Mouse (Mus musculus): ENCODE measurements at regions not wholly inside any gene's neighbourhood (a gene's known extent, or its start where the extent isn't known, plus 50 kb on each side); places are given as distances from the start of the nearest gene placed in this dataset.
"Not testable (repeated sequence)": the region's sequence is repeated elsewhere in the genome, so short reads cannot be mapped to it uniquely, and the experiment has no call there.

DNA sequence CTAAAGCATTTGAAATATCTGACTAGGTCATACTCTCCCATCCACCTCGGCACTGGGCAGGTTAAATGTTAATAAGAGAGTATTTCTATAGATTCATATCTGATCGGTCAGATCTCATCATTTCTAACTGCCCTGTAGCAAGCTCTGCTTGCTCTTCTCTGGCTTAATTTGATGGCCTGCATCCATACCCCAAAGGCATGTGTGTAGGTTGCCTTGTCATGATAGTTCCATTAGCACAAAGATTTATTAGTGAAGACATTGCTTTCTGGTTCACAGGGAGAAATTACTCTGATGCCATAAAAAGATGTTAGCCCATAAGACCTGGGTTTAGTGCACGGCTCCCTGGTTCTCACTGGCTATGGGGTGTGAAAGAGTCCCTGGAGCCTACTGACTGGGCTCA is 232.3 kb downstream of the Lpin1 start:
- DNase-seq (ENCODE audit: low spot score in 2 of 2), result no peak

DNA sequence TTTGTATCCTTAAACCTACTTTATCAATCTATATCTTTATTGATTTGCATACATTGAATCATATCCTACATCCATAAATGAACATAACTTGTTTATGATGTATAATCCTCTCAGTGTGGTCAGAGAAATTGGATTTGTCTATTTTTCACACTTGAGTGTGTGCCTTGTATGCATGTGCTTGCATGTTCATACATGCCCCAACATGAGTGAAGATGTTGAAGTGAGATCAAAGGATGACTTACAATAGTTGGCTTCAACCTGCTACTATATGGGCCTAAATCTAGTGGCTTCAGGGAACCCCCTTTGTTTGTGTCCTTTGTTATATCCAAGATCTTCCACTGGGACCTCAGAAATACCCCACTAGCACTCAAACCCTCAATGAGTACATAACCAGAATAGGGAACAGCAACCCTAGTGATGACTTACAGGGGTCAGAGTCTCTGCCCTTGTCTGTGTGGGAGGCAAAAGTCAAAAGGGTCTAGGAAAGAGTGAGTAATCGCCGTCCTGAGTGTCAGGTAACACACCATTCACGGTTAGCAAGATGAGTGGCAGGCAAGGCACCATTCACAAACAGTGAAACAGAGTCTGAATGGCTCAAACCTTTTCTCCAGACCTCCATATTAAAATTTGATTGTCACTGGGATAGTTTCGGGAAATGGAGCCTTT is 236.3 kb downstream of the Lpin1 start:
- no peak for DNase-seq (ENCODE audit: low spot score in 2 of 2)

GRCm38 (mm10) chr12:16370061-16370460 is 240.7 kb downstream of the Lpin1 start:
- no peak for DNase-seq (ENCODE audit: low spot score in 2 of 2)

GRCm38 (mm10) chr12:16362341-16362740 is 248.4 kb downstream of the Lpin1 start:
- no peak for DNase-seq (ENCODE audit: low spot score in 2 of 2)

- DNase-seq (ENCODE audit: low spot score in 2 of 2), result no peak
These were observed 251.9 kb downstream of the Lpin1 start for GRCm38 (mm10) chr12:16358831-16359230.

GRCm38 (mm10) chr12:16354711-16355110 is 256.1 kb downstream of the Lpin1 start:
- DNase-seq (ENCODE audit: low spot score in 2 of 2), result no peak

- DNase-seq (ENCODE audit: low spot score in 2 of 2), result peak in 1 of 2 experiments; percentile 12
These were observed 259.0 kb downstream of the Lpin1 start for GRCm38 (mm10) chr12:16351751-16352150.

GRCm38 (mm10) chr12:16349310-16349709 is 261.5 kb downstream of the Lpin1 start:
- no peak for DNase-seq (ENCODE audit: low spot score in 2 of 2)

DNA sequence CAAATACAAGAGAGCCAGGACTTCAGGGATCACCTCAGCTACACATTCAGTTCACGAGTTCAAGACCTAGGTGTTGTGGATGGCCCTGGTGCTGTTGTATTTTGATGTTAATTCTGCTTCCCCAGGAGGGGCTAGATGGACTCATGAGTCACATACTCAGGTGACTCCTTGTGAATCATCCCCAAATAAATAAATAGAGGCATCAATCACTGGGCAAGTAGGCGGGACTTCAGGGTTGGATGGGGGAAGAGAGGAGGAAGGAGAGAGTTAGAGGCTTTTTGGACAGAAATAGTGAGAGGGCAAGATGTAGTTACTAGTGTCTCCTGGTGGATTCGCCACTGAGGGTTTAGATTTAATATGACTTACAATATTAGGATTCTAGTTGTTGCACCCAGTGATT is 266.7 kb downstream of the Lpin1 start:
- DNase-seq (ENCODE audit: low spot score in 2 of 2), result no peak

GRCm38 (mm10) chr12:16342030-16342429 is 268.7 kb downstream of the Lpin1 start:
- not testable (repeated sequence) for DNase-seq (ENCODE audit: low spot score in 2 of 2)

DNA sequence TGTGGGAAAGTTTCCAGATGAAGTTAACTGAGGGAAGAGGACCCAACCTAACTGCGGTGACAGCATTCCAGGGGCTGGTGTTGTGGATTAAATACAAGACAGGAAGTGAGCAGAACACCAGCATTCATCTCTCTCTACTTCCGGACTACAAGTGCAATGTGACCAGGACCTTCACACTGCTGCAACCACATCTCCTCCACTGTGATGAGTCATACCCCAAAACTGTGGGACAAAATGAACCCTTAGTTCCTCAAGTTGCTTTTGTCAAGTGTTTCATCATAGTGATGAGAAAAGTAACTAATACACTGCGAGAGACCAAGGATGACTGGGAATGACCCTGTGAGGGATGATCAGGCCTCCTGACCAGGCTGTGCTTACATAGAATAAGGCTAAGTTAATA is 279.3 kb downstream of the Lpin1 start:
- DNase-seq (ENCODE audit: low spot score in 2 of 2), result no peak

DNA sequence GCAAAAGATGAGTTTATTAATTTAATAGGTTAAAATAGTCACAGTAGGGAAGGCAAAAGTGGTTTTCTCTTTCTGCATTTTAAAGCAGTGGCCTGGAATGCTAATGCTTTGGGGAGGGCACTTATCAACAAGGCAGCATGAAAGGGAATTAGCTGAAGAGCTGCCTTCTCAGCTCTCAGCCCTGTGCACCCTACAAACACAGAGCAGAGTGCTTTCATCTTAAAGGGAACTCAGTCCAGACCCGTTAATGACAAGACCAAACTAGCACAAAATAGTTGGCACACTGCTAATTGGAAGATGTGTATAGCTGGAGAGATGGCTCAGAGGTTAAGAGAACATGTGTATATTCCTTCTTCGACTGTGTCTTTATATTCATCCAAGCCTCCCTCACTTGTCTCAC is 281.6 kb downstream of the Lpin1 start:
- no peak for DNase-seq (ENCODE audit: low spot score in 2 of 2)

DNA sequence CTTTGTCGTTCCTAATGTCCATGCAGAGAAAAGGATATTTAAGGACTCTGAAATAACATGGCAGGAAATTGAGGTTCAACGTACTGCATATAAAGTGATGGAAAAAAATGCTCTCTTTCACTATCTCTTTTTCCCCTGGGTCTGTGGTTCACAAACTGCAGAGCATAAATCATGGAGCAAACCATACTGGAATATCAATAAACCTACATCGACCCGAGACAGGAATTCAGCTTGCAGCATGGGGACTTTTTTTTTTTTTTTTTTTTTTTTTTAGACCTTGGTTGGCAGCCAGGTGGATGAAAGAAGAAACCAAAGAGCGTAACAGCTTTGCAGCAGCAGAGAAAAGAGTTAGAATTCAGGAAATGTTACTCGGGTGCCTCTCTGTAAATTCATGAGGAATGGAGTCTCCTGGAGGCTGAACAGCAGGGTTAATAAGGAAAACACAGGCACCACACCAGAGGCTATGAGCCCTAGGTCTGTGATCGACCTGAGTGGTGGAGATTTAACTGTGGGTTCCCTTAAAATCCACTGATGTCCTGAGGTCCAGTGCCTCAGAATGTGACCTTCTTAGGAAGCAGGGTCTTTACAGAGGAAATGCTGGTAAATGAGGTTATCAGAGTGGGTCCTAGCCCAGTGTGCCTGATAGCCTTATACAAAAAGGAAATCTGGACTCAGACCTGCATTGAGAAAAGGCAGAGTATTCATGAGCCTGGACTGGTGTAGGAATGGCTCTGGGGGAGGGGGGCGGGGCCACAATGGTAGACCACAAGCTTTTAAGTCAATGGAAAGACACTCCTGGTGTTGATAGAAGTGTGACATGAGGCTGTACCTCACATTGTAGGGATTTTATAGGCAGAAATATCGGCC is 290.0 kb downstream of the Lpin1 start:
- DNase-seq (ENCODE audit: low spot score in 2 of 2), result no peak

DNA sequence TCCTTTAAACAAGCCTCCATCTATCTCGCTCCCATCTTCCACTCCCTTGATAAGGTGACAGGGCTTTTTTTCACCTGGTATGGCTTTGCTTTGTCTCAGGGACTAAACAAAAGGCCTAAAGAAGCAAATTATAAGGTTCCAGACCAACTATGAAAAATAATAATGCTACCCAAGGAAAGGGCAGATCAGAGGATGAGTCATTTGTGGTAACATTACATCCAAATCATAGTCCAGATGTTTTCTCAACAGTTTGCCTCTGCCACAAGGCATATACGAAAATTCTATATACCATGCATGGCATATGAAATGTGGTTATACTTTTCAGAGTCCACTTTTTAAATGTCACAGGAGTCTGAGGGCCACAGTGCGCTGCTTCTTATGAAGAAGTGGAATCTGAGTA is 302.7 kb downstream of the Lpin1 start:
- no peak for DNase-seq (ENCODE audit: low spot score in 2 of 2)

- no peak for DNase-seq (ENCODE audit: low spot score in 2 of 2)
These were observed 305.9 kb downstream of the Lpin1 start for GRCm38 (mm10) chr12:16304701-16305377.

GRCm38 (mm10) chr12:16285061-16285460 is 325.7 kb downstream of the Lpin1 start:
- DNase-seq (ENCODE audit: low spot score in 2 of 2), result no peak

DNA sequence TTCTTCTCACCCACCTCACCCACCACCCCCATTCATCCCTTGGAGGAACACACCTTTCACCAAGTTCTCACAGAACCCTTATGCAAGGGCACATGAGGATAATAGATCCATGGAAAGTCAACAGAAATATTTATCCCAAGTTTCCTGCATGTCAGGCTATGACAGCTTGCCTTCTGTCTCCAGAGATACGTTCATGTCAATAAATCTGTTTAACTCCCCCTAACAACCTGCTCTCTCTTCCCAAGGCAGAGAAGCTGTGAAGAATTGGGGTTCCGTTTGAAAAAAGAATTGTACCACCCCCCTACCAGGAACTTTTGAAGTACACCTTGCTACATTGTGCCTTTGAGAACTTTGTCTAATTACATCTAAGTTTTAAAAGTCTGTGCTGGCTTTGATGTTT is 331.6 kb downstream of the Lpin1 start:
- no peak for DNase-seq (ENCODE audit: low spot score in 2 of 2)

DNA sequence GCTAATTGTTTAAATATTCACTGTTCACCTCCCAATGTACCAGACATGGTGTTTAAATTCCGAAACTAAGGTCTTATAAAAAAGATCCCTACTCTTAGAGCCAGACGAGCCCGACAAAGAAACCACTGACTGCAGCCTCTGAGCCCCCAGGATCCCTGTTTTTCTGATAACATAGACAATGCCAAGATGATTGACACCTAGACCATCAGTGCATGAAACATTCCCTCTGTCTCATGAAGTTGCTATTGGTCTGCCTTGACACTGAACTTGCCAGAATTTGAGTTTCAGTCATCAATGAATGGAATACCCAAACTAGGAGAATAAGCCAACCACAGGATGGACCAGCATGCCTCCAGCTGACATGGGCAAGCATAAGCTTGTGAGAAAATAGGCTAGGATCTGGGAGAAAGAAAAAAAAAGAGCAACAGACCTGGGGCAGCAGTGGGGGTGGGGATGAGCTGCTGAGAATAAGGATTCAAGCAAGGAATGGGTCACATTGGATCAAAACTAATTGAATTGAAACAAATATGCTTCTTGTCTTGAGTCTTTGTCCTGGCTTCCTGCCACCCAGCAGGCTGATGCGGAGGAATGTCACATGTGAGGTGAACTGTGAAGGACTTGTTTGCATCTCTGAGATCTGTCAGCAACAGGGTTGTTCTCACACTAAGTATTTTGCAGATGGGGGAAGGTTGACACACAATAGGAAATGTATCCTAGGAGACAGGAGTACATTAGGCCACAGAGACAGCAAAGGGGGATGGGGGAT is 333.0 kb downstream of the Lpin1 start:
- no peak for DNase-seq (ENCODE audit: low spot score in 2 of 2)

DNA sequence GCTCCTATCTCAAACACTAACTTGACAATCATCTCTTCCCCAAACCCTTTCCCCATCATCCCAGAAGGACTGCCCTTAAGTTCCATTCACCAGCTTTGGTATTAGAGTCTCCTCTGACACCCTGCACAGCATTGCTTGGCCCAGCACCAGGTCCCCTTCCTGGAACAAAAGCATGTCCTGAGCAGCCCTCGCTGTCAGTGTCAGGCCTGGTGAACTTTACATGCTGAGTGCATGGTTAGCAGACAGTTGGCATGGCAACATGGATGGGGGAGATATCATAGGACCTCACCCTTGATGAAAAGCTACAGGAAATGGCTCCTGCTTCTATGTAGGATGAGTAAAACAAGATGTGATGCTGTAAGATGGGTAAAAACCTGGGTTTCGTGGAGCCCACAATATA is 333.6 kb downstream of the Lpin1 start:
- no peak for DNase-seq (ENCODE audit: low spot score in 2 of 2)

DNA sequence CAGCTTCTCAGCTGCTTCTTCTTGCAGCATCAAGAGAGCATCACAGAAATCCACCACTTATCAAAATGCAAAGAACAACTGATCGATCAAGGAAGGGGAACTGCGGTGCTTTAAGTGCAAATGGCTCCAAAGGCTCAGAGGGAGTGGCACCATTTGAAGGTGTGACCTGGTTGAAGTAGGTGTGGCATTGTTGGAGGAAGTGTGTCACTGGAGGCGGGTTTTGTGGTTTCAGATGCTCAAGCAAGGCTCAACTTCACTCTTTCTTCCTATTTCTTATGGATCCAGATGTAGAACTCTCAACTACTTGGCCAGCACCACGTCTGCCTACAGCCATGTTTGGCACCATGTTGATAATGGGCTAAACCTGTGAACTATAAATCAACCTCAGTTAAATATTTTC is 334.5 kb downstream of the Lpin1 start:
- peak in 1 of 2 experiments; percentile 8 for DNase-seq (ENCODE audit: low spot score in 2 of 2)

GRCm38 (mm10) chr12:16272441-16272840 is 338.3 kb downstream of the Lpin1 start:
- DNase-seq (ENCODE audit: low spot score in 2 of 2), result no peak

- no peak for DNase-seq (ENCODE audit: low spot score in 2 of 2)
These were observed 339.9 kb downstream of the Lpin1 start for GRCm38 (mm10) chr12:16270876-16271275.
